Mouse (Mus musculus): Measurements from ENCODE around the gene Taf4. TPM values are rescaled to one million over a fixed set of nuclear protein-coding genes. Genes with fewer than 3 reads are reported as not detected.

Gene Taf4
- polyA plus RNA-seq, 1 experiment from 2014 or later: 5.8 TPM

DNA sequence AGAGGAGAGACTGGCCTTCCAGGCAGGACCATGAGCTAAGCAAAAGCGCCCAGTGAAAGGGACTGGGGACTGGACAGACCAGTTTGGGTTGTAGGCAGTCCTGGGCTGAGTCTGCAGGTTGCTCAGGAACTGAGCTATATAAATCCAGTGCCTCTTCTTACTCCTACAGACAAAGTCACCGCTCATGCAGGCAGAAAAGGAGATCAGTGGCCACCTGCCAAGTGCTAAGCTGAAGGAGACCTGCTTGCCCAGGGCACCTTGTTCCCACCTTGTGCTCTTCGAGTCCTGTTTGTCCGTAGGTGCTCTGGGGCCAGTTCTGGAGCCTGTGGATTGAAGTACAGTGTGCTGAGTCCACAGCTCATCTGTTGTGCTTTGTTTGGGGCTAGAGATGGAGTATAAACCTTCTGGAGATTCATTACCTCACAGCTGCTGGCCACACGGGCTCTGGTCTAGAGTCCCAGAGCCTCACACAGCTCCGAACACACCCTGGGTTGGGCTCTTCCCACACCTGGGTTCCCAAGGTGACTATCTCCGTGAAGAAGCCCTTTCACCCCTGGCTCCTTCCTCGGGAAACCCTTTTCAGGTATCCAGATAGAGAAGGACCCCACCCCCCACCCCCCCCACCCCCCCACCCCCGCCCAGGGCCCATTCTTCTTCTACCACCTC is 30.0 kb upstream of the Taf4 start:
- Histone ChIP-seq H3K27me3 (peaks cover 14% of the 10 kb centered on the region; the same call in 1 of the 2 replicates), H3K9ac (no peak overlapping the region), H3K4me2 (no peak overlapping the region), H3K9me3 (no peaks in the 10 kb centered on the region), H3K27ac (no peak overlapping the region), H3K36me3 (replicated peaks) (no peaks in the 10 kb centered on the region), H3K4me1 (no peaks in the 10 kb centered on the region), H3K4me3 (replicated peaks) (no peak overlapping the region)
- ATAC-seq (ENCODE audit: low FRiP score): no peak
- WGBS: 46% methylated on average over 9 of the region's 9 CpGs

DNA sequence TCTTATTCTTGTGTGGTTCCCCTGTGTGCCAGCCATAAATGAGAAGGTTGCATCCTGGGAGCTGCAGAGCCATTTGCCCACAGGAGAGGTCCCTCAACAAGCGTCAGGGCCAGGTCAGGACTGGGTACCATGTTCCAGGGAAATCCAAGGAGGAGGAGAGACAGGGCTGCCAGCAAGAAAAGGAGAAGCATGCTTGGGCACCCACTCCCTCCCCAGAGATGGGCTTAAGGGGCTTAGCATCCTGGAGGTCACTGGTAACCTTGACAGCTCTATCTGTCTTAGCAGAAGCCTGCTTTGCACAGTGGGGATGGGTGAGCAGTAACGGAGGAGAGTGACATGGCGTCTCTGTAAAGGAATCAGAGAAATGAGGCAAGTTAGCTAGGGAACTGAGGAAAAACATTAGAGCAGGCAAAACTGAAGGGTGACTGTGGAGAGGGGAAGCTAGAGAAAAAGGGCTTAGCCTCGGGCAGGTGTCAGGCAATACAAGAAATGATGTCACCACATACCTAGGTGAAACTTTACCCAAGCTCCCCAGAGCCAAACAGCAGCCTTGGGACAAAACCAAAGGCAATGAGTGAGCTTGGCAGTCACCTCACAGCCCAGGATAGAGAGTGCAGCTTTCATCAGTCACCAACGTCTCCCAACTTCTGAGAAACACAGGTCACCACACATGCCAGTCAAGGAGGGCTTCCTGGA is 29.4 kb upstream of the Taf4 start:
- Histone ChIP-seq H3K27me3 (peaks cover 14% of the 10 kb centered on the region; the same call in 1 of the 2 replicates), H3K4me1 (no peaks in the 10 kb centered on the region), H3K4me2 (no peak overlapping the region), H3K36me3 (replicated peaks) (no peaks in the 10 kb centered on the region), H3K9me3 (no peaks in the 10 kb centered on the region), H3K4me3 (replicated peaks) (no peak overlapping the region), H3K9ac (no peak overlapping the region), H3K27ac (no peak overlapping the region)
- ATAC-seq (ENCODE audit: low FRiP score): no peak
- WGBS: 67% methylated on average over 5 of the region's 5 CpGs

- ATAC-seq (ENCODE audit: low FRiP score): no peak
- Histone ChIP-seq H3K4me2 (no peak overlapping the region), H3K9me3 (no peaks in the 10 kb centered on the region), H3K36me3 (replicated peaks) (no peaks in the 10 kb centered on the region), H3K9ac (no peak overlapping the region), H3K27ac (no peak overlapping the region), H3K4me1 (no peaks in the 10 kb centered on the region), H3K27me3 (peaks cover 17% of the 10 kb centered on the region), H3K4me3 (replicated peaks) (no peak overlapping the region)
- 93% methylated on average over 9 of the region's 9 CpGs for WGBS
These were observed 25.2 kb upstream of the Taf4 start for GRCm38 (mm10) chr2:180001635-180002034.

- WGBS: 88% methylated on average over 4 of the region's 4 CpGs
- H3K9ac ChIP-seq: no peak overlapping the region
- H3K27me3 ChIP-seq: peaks cover 5% of the 10 kb centered on the region
- ATAC-seq (ENCODE audit: low FRiP score): no peak
- H3K27ac ChIP-seq: no peak overlapping the region
- no peaks in the 10 kb centered on the region for H3K9me3 ChIP-seq
- H3K4me3 ChIP-seq (replicated peaks): no peak overlapping the region
- H3K4me2 ChIP-seq: no peak overlapping the region
- H3K4me1 ChIP-seq: no peaks in the 10 kb centered on the region
- no peaks in the 10 kb centered on the region for H3K36me3 ChIP-seq (replicated peaks)
These were observed 22.0 kb upstream of the Taf4 start for GRCm38 (mm10) chr2:179998431-179998830.

- 90% methylated on average over 5 of the region's 5 CpGs for whole genome bisulfite sequencing
These were observed 16.6 kb upstream of the Taf4 start for GRCm38 (mm10) chr2:179993071-179993470.

GRCm38 (mm10) chr2:179989098-179989497 is 12.7 kb upstream of the Taf4 start:
- H3K36me3 ChIP-seq (replicated peaks): no peaks in the 10 kb centered on the region
- H3K27ac ChIP-seq: no peak overlapping the region
- no peak for ATAC-seq (ENCODE audit: low FRiP score)
- no peak overlapping the region for H3K4me2 ChIP-seq
- H3K9me3 ChIP-seq: no peaks in the 10 kb centered on the region
- H3K9ac ChIP-seq: no peak overlapping the region
- no peaks in the 10 kb centered on the region for H3K27me3 ChIP-seq
- H3K4me3 ChIP-seq (replicated peaks): no peak overlapping the region
- 44% methylated on average over 1 of the region's 1 CpGs for WGBS
- H3K4me1 ChIP-seq: no peaks in the 10 kb centered on the region

More at GRCm38 (mm10) chr2:179993071-179993470, 16.6 kb upstream of the Taf4 start:
- Histone ChIP-seq H3K27ac (no peak overlapping the region), H3K4me2 (no peak overlapping the region), H3K9ac (no peak overlapping the region), H3K27me3 (no peaks in the 10 kb centered on the region), H3K9me3 (no peaks in the 10 kb centered on the region), H3K4me3 (replicated peaks) (no peak overlapping the region), H3K4me1 (no peaks in the 10 kb centered on the region), H3K36me3 (replicated peaks) (no peaks in the 10 kb centered on the region)
- no peak for ATAC-seq (ENCODE audit: low FRiP score)

DNA sequence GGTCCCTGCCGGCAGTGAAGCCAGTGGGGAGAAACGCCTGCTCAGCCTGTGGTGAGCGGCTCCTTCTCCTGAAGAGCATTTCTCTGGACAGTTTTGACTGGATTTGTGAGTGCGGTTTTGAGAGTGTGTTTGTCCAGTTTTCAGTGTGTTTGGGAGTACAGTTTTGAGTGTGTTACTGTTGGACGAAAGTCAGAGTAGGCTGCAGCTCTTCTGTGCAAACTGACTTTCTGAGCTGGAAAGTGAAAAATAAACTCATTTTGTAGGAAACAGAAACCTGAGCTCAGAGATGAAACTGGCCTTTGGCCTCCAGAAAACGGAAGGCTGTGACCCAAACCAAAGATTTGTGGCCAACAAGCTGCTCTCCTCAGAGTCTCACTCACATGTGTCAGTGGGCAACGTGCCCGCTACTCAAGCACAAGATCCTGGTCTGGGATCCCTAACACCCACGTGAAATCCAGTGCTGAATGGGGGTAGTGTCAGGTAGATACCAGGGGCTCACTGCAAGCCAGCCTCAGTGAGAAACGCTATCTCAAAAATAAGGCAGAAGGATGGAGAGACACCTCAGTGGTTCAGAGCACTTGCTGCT is 10.1 kb upstream of the Taf4 start:
- Histone ChIP-seq H3K36me3 (replicated peaks) (no peaks in the 10 kb centered on the region), H3K27ac (no peak overlapping the region), H3K4me2 (no peak overlapping the region), H3K4me1 (no peaks in the 10 kb centered on the region), H3K9me3 (no peaks in the 10 kb centered on the region), H3K9ac (no peak overlapping the region), H3K4me3 (replicated peaks) (no peak overlapping the region), H3K27me3 (no peaks in the 10 kb centered on the region)
- no peak for ATAC-seq (ENCODE audit: low FRiP score)
- WGBS: 84% methylated on average over 10 of the region's 10 CpGs

GRCm38 (mm10) chr2:179985695-179986094 is 9.2 kb upstream of the Taf4 start:
- ATAC-seq (ENCODE audit: low FRiP score): no peak
- no peak overlapping the region for H3K27ac ChIP-seq
- no peaks in the 10 kb centered on the region for H3K36me3 ChIP-seq (replicated peaks)
- WGBS: 65% methylated on average over 1 of the region's 1 CpGs
- H3K4me1 ChIP-seq: no peaks in the 10 kb centered on the region
- H3K27me3 ChIP-seq: no peaks in the 10 kb centered on the region
- H3K4me2 ChIP-seq: no peak overlapping the region
- H3K4me3 ChIP-seq (replicated peaks): no peak overlapping the region
- H3K9me3 ChIP-seq: no peaks in the 10 kb centered on the region
- H3K9ac ChIP-seq: no peak overlapping the region

DNA sequence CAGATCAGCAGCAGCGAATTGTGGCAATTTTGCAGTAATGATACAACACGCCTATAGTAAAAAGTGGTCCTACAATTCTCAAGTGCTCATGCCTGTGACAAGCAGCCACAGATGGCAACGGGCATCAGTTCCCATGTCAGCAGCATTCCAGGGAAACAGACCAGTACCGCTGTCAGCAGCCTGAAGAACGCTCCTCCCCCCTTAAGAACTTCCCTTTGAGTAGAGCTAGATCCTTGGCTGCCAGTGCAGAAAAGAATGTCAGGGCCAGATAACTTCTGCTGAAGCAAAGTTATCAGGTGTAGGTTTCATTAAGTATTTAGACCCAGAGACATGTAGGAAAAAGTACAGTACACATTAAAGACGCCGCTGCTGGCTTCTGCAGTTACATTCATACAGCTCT is 8.4 kb upstream of the Taf4 start:
- Histone ChIP-seq H3K27me3 (no peaks in the 10 kb centered on the region), H3K9me3 (no peaks in the 10 kb centered on the region), H3K9ac (no peak overlapping the region), H3K27ac (no peak overlapping the region), H3K4me1 (no peaks in the 10 kb centered on the region), H3K4me2 (no peak overlapping the region), H3K4me3 (replicated peaks) (no peak overlapping the region), H3K36me3 (replicated peaks) (no peaks in the 10 kb centered on the region)
- no peak for ATAC-seq (ENCODE audit: low FRiP score)
- WGBS: 47% methylated on average over 7 of the region's 7 CpGs

DNA sequence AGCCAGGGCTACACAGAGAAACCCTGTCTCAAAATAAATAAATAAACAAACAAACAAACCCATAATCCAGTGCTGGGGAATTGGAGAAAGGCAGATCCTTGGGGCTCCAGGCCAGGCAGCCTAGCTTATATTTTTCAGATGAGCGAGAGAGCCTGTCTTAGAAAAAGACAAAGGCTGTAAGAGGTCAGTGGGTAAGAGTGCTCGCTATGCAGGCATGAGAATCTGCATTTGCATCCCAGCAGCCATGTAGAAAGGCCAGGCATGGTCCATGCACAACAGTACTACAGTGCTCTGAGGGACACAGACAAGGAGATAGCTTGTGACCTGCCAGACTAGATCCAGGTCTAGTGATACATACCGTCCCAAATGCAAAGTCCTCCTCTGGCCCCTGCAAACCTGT is 6.3 kb upstream of the Taf4 start:
- H3K9ac ChIP-seq: no peak overlapping the region
- H3K4me3 ChIP-seq (replicated peaks): no peak overlapping the region
- no peaks in the 10 kb centered on the region for H3K9me3 ChIP-seq
- no peak overlapping the region for H3K27ac ChIP-seq
- ATAC-seq (ENCODE audit: low FRiP score): no peak
- no peak overlapping the region for H3K4me2 ChIP-seq
- WGBS: 81% methylated on average over 3 of the region's 3 CpGs
- H3K36me3 ChIP-seq (replicated peaks): no peaks in the 10 kb centered on the region
- H3K27me3 ChIP-seq: no peaks in the 10 kb centered on the region
- H3K4me1 ChIP-seq: peaks cover 8% of the 10 kb centered on the region

- no peaks in the 10 kb centered on the region for H3K9me3 ChIP-seq
- no peak for ATAC-seq (ENCODE audit: low FRiP score)
- WGBS: 57% methylated on average over 4 of the region's 4 CpGs
- H3K27me3 ChIP-seq: no peaks in the 10 kb centered on the region
- no peak overlapping the region for H3K4me3 ChIP-seq (replicated peaks)
- H3K4me1 ChIP-seq: peaks cover 11% of the 10 kb centered on the region
- no peak overlapping the region for H3K9ac ChIP-seq
- H3K27ac ChIP-seq: no peak overlapping the region
- no peak overlapping the region for H3K4me2 ChIP-seq
- H3K36me3 ChIP-seq (replicated peaks): no peaks in the 10 kb centered on the region
These were observed 4.2 kb upstream of the Taf4 start for GRCm38 (mm10) chr2:179980616-179981015.

DNA sequence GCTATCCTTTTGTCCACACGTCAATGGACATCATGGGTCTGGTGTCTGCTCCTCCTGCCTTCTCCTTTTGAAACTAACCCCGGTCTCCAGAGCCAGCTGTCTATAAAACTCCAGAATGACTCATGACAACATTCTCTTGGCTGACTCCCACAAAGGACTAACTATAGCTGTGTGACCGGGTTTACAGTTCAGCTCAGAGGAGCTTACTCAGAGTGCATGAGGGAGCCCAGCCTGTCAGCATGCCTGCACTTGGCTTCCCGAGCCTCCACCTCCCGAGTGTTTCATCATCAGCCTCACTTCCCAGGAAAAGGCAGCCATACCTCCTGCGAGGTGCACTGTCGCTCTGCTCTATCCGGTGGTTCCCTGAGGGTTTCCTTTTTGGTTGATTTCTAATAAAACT is 3.4 kb upstream of the Taf4 start:
- 72% methylated on average over 8 of the region's 8 CpGs for WGBS
- no peak for ATAC-seq (ENCODE audit: low FRiP score)
- no peaks in the 10 kb centered on the region for H3K9me3 ChIP-seq
- H3K9ac ChIP-seq: no peak overlapping the region
- H3K36me3 ChIP-seq (replicated peaks): no peaks in the 10 kb centered on the region
- H3K4me1 ChIP-seq: peaks cover 16% of the 10 kb centered on the region
- no peak overlapping the region for H3K27ac ChIP-seq
- no peak overlapping the region for H3K4me3 ChIP-seq (replicated peaks)
- H3K4me2 ChIP-seq: no peak overlapping the region
- no peaks in the 10 kb centered on the region for H3K27me3 ChIP-seq

- no peak for ATAC-seq (ENCODE audit: low FRiP score)
- Histone ChIP-seq H3K4me3 (replicated peaks) (no peak overlapping the region), H3K4me2 (no peak overlapping the region)
These were observed 1.8 kb upstream of the Taf4 start for GRCm38 (mm10) chr2:179978250-179978649.

More at GRCm38 (mm10) chr2:179978250-179978649, 1.8 kb upstream of the Taf4 start:
- H3K36me3 ChIP-seq (replicated peaks): no peaks in the 10 kb centered on the region
- H3K9me3 ChIP-seq: no peaks in the 10 kb centered on the region
- WGBS: 70% methylated on average over 3 of the region's 3 CpGs
- H3K27ac ChIP-seq: no peak overlapping the region
- no peaks in the 10 kb centered on the region for H3K27me3 ChIP-seq
- no peak overlapping the region for H3K9ac ChIP-seq
- peaks cover 31% of the 10 kb centered on the region for H3K4me1 ChIP-seq

Measured in forebrain, embryonic 12.5 days (tissue).